Mouse (Mus musculus) megakaryocyte, embryonic 14.5 days (primary cell): ENCODE measurements around the gene Rhbdd3. TPM values are rescaled to one million over a fixed set of nuclear protein-coding genes. Genes with fewer than 3 reads are reported as not detected.

Experiments
- H3K27me3 ChIP-seq: replicated peaks from 2 replicates; pipeline ENCODE3; 2012; ENCODE audit warnings: inconsistent platforms
- H3K36me3 ChIP-seq: replicated peaks from 2 replicates; pipeline ENCODE3; 2012; ENCODE audit warnings: low read length, inconsistent platforms, mixed read lengths
- H3K4me1 ChIP-seq: 2 replicates; pipeline ENCODE4 v1.6.1; 2012; ENCODE audit warnings: inconsistent platforms
- H3K4me3 ChIP-seq: replicated peaks from 2 replicates; pipeline ENCODE3; 2012; ENCODE audit warnings: moderate library complexity, mild to moderate bottlenecking, inconsistent platforms
- H3K9me3 ChIP-seq: 2 replicates; pipeline ENCODE4 v1.6.1; 2012; ENCODE audit warnings: inconsistent platforms
- FLI1 ChIP-seq: IDR thresholded peaks from 2 replicates; pipeline ENCODE4 v1.6.1; 2012; ENCODE audit warnings: low read length, inconsistent platforms, mixed read lengths
- GATA1 ChIP-seq: IDR thresholded peaks from 3 replicates; pipeline ENCODE4 v1.6.1; 2012; ENCODE audit warnings: mixed read lengths, low read length, inconsistent platforms, borderline replicate concordance
- polyA plus RNA-seq: library from polyadenylated mRNA; stranded (reverse); fragments of >175 nt; gene quantifications from 2 replicates; pipeline ENCODE4 v1.2.3, GENCODE M21; 2012; ENCODE audit warnings: low replicate concordance; ENCODE audit not compliant: insufficient read depth

The Rhbdd3 gene
- polyA plus RNA-seq, 1 experiment = 28.8 TPM

DNA sequence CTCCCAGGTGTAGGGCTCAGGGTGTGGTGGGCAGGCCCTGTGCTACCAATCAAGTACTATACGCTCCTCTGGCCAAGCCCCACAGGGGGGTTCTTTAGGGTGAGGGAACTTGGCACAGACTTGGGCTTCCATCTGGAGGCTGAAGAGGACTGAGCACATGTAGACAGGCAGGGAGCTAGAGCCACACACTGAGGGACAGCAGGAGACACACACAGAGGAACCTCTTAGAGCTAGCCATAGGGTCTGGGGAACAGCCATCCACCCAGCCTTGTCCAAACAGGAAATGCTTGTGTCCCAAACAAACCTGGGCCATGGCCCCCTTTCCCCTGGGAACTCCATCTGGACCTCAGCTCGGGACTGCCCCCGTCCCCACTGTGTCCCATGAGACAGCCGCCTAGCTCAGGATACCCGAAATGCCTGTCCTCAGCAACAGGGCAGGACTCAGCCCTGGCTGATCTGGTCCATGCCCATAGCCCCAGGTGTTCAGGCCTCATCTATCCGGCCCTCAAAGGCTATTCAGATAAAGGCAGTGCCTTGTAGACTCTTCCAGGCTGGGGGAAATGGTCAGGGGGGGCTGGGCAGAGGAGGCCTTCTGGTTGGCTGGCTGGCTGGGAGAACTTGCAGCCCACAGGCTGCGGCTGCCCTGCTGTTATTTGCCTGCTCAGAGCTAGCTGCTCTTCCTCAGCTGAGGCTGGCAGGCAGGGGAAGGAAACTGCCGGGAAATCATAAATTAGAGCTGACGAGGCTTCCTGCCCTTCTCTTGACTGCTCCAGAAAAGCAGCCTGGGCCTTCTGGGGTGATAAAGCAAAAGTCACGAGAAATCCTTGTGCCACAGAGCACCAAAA, 56.5 kb downstream of the Rhbdd3 start:
- no peaks in the 10 kb centered on the region for H3K36me3 ChIP-seq
- H3K27me3 ChIP-seq = peaks cover 70% of the 10 kb centered on the region
- TF ChIP-seq GATA1 = no peak
- TF ChIP-seq FLI1 = no peak
- H3K4me3 ChIP-seq = no peak overlapping the region
- peaks cover 53% of the 10 kb centered on the region for H3K4me1 ChIP-seq
- no peaks in the 10 kb centered on the region for H3K9me3 ChIP-seq

Other genes starting within 250 kb of the Rhbdd3 start
- 21.2 and 59.3 TPM in 2 replicates for gene Nf2, start 249.4 kb upstream of the Rhbdd3 start, polyA plus RNA-seq
- gene Nipsnap1, start 225.0 kb upstream of the Rhbdd3 start, polyA plus RNA-seq = 9.5 TPM in 1 of 2 replicates, not detected in the other
- 1.1 and 3.9 TPM in 2 replicates for gene Thoc5, start 203.6 kb upstream of the Rhbdd3 start, polyA plus RNA-seq
- gene Nefh, start 150.9 kb upstream of the Rhbdd3 start, polyA plus RNA-seq = 3.8 and 7.2 TPM in 2 replicates
- gene Ap1b1, start 112.1 kb upstream of the Rhbdd3 start, polyA plus RNA-seq = 57.8 and 66.6 TPM in 2 replicates
- 12.0 and 22.3 TPM in 2 replicates for gene Rasl10a, start 40.8 kb upstream of the Rhbdd3 start, polyA plus RNA-seq
- gene Gas2l1, start 33.6 kb upstream of the Rhbdd3 start, polyA plus RNA-seq = 1,288 and 2,398 TPM in 2 replicates
- 186 and 838 TPM in 2 replicates for gene Ewsr1, start 340 bp downstream of the Rhbdd3 start, polyA plus RNA-seq
- 7.7 and 18.6 TPM in 2 replicates for gene Emid1, start 53.3 kb downstream of the Rhbdd3 start, polyA plus RNA-seq
- gene Kremen1, start 162.6 kb downstream of the Rhbdd3 start, polyA plus RNA-seq = 3.7 and 7.2 TPM in 2 replicates